Mouse (Mus musculus) bone marrow, adult 2 months (tissue): ENCODE measurements around the gene Gipc2.

Experiments used
- CTCF ChIP-seq: fragments of 200-500 bp; IDR thresholded peaks from 2 replicates; pipeline ENCODE4 v1.5.1; 2011; ENCODE audit warnings: low read length, control low read depth; ENCODE audit not compliant: control insufficient read depth, insufficient read depth
- POLR2A ChIP-seq: fragments of 200-500 bp; IDR thresholded peaks from 2 replicates; pipeline ENCODE4 v1.6.1; 2011; ENCODE audit warnings: low read depth, mild to moderate bottlenecking, control low read depth, low read length, borderline replicate concordance; ENCODE audit not compliant: control insufficient read depth

DNA sequence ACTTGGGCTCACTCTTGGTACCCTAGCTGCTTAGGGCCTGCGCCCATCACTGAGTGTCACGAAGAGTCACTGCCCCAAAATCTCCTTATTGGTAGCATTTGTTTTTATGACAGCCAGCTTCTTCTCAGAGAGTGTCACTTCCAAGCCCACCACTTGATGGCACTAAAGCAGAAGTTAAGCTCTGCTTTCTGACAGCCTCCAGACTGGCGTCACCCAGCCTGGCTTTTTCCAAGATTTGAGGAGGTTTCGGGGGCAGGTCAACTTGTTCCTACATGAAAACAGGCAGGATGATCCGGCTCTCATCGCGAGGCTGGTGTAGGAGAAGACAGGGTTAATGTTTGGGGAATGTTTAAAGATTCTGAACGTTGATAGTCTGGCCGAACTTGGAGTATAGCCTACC is 54.9 kb downstream of the Gipc2 start:
- TF ChIP-seq POLR2A (no peak), CTCF (peak; percentile 51)
